Mouse (Mus musculus): ENCODE measurements around the gene Pde8a. TPM values are rescaled to one million over a fixed set of nuclear protein-coding genes. Genes with fewer than 3 reads are reported as not detected.
A peak's percentile ranks its signal among the peaks of the same experiment; 100 is the strongest.

The Pde8a gene
- polyA plus RNA-seq, 1 experiment from 2014 or later: 6.5 TPM

DNA sequence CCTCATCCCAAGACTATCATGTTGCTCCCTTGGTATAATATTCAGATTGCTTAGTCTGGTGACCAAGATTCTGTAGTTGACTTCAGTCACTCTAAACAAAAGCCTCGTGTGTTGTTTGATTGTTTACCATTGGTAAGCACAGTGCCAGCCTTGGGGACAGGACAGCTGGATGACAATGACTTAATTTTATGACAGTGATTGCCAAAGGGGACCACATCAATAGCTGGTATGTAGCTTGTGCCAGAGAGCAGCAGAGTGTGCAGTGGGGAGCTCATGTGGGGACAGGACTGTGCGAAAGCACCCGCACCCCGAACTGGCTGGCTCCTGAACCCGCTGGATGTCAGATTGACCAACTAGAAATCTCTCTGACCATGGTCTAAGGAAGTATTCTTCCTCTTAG, 91.3 kb downstream of the Pde8a start:
- ATAC-seq: no peak
- Histone ChIP-seq H3K4me1 (ENCODE audit: insufficient read depth, low read depth, low read length) (no peaks in the 10 kb centered on the region), H3K9me3 (ENCODE audit: low read length) (no peaks in the 10 kb centered on the region), H3K4me3 (ENCODE audit: low read depth, low read length) (no peak overlapping the region), H3K4me2 (replicated peaks; ENCODE audit: low read depth, low read length) (no peak overlapping the region), H3K27ac (ENCODE audit: low read length) (no peak overlapping the region), H3K36me3 (ENCODE audit: insufficient read depth, low read length) (no peaks in the 10 kb centered on the region), H3K9ac (replicated peaks; ENCODE audit: low read depth) (no peak overlapping the region), H3K27me3 (replicated peaks; ENCODE audit: insufficient read depth, low read length) (no peaks in the 10 kb centered on the region)
- no peak for DNase-seq (ENCODE audit: low spot score)
- TF ChIP-seq EP300 (IDR thresholded peaks at IDR 0.05): no peak
- TF ChIP-seq CTCF (IDR thresholded peaks at IDR 0.05): no peak
- 83% methylated on average over 5 of the region's 5 CpGs for WGBS

- Histone ChIP-seq H3K9ac (replicated peaks; ENCODE audit: low read depth) (no peak overlapping the region), H3K27ac (ENCODE audit: low read length) (no peak overlapping the region), H3K4me2 (replicated peaks; ENCODE audit: low read depth, low read length) (no peak overlapping the region), H3K9me3 (ENCODE audit: low read length) (no peaks in the 10 kb centered on the region), H3K36me3 (ENCODE audit: insufficient read depth, low read length) (no peaks in the 10 kb centered on the region), H3K27me3 (replicated peaks; ENCODE audit: insufficient read depth, low read length) (no peaks in the 10 kb centered on the region), H3K4me3 (ENCODE audit: low read depth, low read length) (no peak overlapping the region), H3K4me1 (ENCODE audit: insufficient read depth, low read depth, low read length) (no peaks in the 10 kb centered on the region)
- ATAC-seq: no peak
- WGBS: 81% methylated on average over 8 of the region's 8 CpGs
- TF ChIP-seq EP300 (IDR thresholded peaks at IDR 0.05) (no peak), CTCF (IDR thresholded peaks at IDR 0.05) (no peak)
- DNase-seq (ENCODE audit: low spot score): no peak
These were observed 94.3 kb downstream of the Pde8a start for GRCm38 (mm10) chr7:81307735-81308134.

DNA sequence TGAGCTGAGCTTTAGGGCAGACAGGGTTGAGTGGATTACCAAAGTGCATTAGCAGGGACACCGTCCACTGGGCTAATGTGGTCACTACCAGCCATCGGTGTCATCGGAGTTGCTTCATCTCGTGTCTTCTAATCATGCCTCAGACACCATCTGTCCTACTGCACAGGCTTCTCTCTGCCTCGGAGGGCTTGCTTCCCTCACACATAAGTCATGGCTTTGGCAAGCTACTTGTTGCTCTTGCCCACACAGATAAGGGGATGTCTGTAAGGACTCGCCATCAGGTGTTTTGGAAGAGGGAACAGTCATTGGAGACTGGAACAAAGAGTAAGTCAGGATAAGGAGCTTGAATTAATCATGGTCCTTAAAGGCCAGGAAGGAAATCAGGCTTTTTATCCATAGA, 95.9 kb downstream of the Pde8a start:
- Histone ChIP-seq H3K27me3 (replicated peaks; ENCODE audit: insufficient read depth, low read length) (no peaks in the 10 kb centered on the region), H3K9me3 (ENCODE audit: low read length) (no peaks in the 10 kb centered on the region), H3K9ac (replicated peaks; ENCODE audit: low read depth) (no peak overlapping the region), H3K36me3 (ENCODE audit: insufficient read depth, low read length) (no peaks in the 10 kb centered on the region), H3K27ac (ENCODE audit: low read length) (no peak overlapping the region), H3K4me2 (replicated peaks; ENCODE audit: low read depth, low read length) (no peak overlapping the region), H3K4me3 (ENCODE audit: low read depth, low read length) (no peak overlapping the region), H3K4me1 (ENCODE audit: insufficient read depth, low read depth, low read length) (no peaks in the 10 kb centered on the region)
- DNase-seq (ENCODE audit: low spot score) (no peak), ATAC-seq (no peak)
- WGBS: 82% methylated on average over 6 of the region's 6 CpGs
- TF ChIP-seq EP300 (IDR thresholded peaks at IDR 0.05) (no peak), CTCF (IDR thresholded peaks at IDR 0.05) (no peak)

- WGBS: 90% methylated on average over 1 of the region's 1 CpGs
- Histone ChIP-seq H3K4me3 (ENCODE audit: low read depth, low read length) (no peak overlapping the region), H3K4me1 (ENCODE audit: insufficient read depth, low read depth, low read length) (no peaks in the 10 kb centered on the region), H3K4me2 (replicated peaks; ENCODE audit: low read depth, low read length) (no peak overlapping the region), H3K27me3 (replicated peaks; ENCODE audit: insufficient read depth, low read length) (no peaks in the 10 kb centered on the region), H3K27ac (ENCODE audit: low read length) (no peak overlapping the region), H3K9ac (replicated peaks; ENCODE audit: low read depth) (no peak overlapping the region), H3K36me3 (ENCODE audit: insufficient read depth, low read length) (no peaks in the 10 kb centered on the region), H3K9me3 (ENCODE audit: low read length) (no peaks in the 10 kb centered on the region)
- ATAC-seq: no peak
- no peak for TF ChIP-seq CTCF (IDR thresholded peaks at IDR 0.05)
- TF ChIP-seq EP300 (IDR thresholded peaks at IDR 0.05): no peak
- DNase-seq (ENCODE audit: low spot score): no peak
These were observed 97.7 kb downstream of the Pde8a start for GRCm38 (mm10) chr7:81311130-81311529.

DNA sequence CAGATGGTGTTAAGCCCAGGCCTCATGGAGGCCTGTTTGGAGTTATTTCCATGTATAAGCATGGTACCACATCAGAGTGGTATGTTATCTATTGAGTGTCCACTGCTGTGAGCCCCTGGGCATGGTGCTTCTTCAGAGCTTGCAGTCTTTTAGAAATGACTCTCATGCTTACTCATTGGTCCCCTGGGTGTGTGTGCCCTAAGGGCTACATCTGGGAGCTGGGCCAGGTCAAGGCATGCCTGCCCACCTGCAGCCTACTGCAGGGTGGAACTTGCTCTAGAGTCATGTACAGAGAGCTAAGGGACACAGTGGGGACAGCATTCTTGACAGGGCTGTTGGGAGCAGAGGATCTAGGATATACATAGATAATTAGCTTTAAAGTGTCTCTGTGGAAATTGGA, 98.2 kb downstream of the Pde8a start:
- ATAC-seq: no peak
- H3K4me3 ChIP-seq (ENCODE audit: low read depth, low read length): no peak overlapping the region
- H3K27ac ChIP-seq (ENCODE audit: low read length): no peak overlapping the region

GRCm38 (mm10) chr7:81315583-81315982, 102.2 kb downstream of the Pde8a start:
- H3K4me3 ChIP-seq (ENCODE audit: low read depth, low read length): no peak overlapping the region
- H3K4me2 ChIP-seq (replicated peaks; ENCODE audit: low read depth, low read length): no peak overlapping the region
- H3K27me3 ChIP-seq (replicated peaks; ENCODE audit: insufficient read depth, low read length): no peaks in the 10 kb centered on the region
- ATAC-seq (peak; percentile 25; the same call in 1 of the 2 replicates), DNase-seq (ENCODE audit: low spot score) (peak; percentile 19)
- no peak for TF ChIP-seq CTCF (IDR thresholded peaks at IDR 0.05)
- TF ChIP-seq EP300 (IDR thresholded peaks at IDR 0.05): no peak
- H3K36me3 ChIP-seq (ENCODE audit: insufficient read depth, low read length): no peaks in the 10 kb centered on the region
- no peak overlapping the region for H3K27ac ChIP-seq (ENCODE audit: low read length)
- H3K9ac ChIP-seq (replicated peaks; ENCODE audit: low read depth): no peak overlapping the region
- WGBS: 43% methylated on average over 8 of the region's 8 CpGs
- H3K9me3 ChIP-seq (ENCODE audit: low read length): no peaks in the 10 kb centered on the region
- no peaks in the 10 kb centered on the region for H3K4me1 ChIP-seq (ENCODE audit: insufficient read depth, low read depth, low read length)

More for the DNA sequence above, 98.2 kb downstream of the Pde8a start:
- Histone ChIP-seq H3K9ac (replicated peaks; ENCODE audit: low read depth) (no peak overlapping the region), H3K27me3 (replicated peaks; ENCODE audit: insufficient read depth, low read length) (no peaks in the 10 kb centered on the region), H3K36me3 (ENCODE audit: insufficient read depth, low read length) (no peaks in the 10 kb centered on the region), H3K4me2 (replicated peaks; ENCODE audit: low read depth, low read length) (no peak overlapping the region), H3K9me3 (ENCODE audit: low read length) (no peaks in the 10 kb centered on the region), H3K4me1 (ENCODE audit: insufficient read depth, low read depth, low read length) (no peaks in the 10 kb centered on the region)
- TF ChIP-seq CTCF (IDR thresholded peaks at IDR 0.05) (no peak), EP300 (IDR thresholded peaks at IDR 0.05) (no peak)
- no peak for DNase-seq (ENCODE audit: low spot score)

DNA sequence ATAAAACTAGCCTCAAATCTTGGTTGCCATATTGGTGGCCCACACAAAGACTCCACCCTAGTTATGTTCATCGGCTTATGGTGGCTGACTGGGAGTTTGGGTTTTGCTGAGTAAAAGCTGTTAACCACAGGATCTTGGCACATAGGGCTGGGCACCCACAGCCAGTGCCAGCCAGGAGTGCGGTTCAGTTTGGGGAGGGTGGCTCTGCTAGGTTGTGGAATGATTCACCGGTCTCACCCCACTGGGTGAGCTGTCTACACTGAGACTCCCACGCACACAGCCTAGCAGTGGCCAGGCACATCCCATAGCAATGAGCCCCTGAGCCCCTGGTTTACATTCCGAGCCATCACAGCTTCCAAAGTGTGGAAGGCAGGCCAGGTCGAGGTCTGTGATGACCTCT, 106.4 kb downstream of the Pde8a start:
- DNase-seq (ENCODE audit: low spot score): no peak
- H3K9me3 ChIP-seq (ENCODE audit: low read length): no peaks in the 10 kb centered on the region
- ATAC-seq: no peak
- no peak overlapping the region for H3K4me3 ChIP-seq (ENCODE audit: low read depth, low read length)
- no peaks in the 10 kb centered on the region for H3K4me1 ChIP-seq (ENCODE audit: insufficient read depth, low read depth, low read length)
- 84% methylated on average over 6 of the region's 6 CpGs for whole genome bisulfite sequencing
- no peak overlapping the region for H3K9ac ChIP-seq (replicated peaks; ENCODE audit: low read depth)
- no peak overlapping the region for H3K4me2 ChIP-seq (replicated peaks; ENCODE audit: low read depth, low read length)
- TF ChIP-seq EP300 (IDR thresholded peaks at IDR 0.05) (no peak), CTCF (IDR thresholded peaks at IDR 0.05) (no peak)
- H3K27ac ChIP-seq (ENCODE audit: low read length): no peak overlapping the region
- H3K27me3 ChIP-seq (replicated peaks; ENCODE audit: insufficient read depth, low read length): no peaks in the 10 kb centered on the region
- no peaks in the 10 kb centered on the region for H3K36me3 ChIP-seq (ENCODE audit: insufficient read depth, low read length)

Measured in lung, postnatal 0 days (tissue).